Comparison of ENCODE assay signal across 25 mouse cellular contexts in the genomic region with DNA sequence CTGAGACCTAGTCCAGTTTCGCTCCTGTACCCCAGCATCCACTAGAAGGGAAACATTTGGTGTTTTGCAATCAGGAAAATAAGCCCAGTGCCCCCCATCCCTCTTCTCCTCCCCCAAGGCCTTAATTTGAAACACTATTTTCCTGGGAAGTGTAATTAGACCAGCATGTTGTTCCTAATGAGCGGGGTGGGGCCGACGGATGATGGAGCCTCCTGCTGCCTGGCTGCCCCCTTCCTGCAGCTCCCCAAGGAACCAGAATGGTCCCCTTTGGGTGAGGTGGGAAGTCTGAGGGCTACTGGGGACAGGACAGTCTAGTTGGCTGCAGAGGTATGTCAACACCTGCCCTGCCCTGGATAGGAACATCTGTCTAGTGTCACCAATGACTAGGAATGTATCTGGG.
"Had no signal": no experiment of that assay in that cellular context is flagged by ENCODE, and none has a peak within 500 bp of the region (broad histone marks: within the 10 kb centered on the region; RNA-seq: fewer than 3 reads in every experiment).

No protein-coding gene starts in this region.

- H3K9ac ChIP-seq: liver, embryonic 12.5 days; liver, embryonic 15.5 days; lung, embryonic 15.5 days; midbrain, embryonic 13.5 days; neural tube, embryonic 13.5 days had no signal

- H3K36me3 ChIP-seq: liver, embryonic 12.5 days; liver, embryonic 15.5 days; lung, embryonic 15.5 days; midbrain, embryonic 10.5 days; midbrain, embryonic 13.5 days; neural tube, embryonic 13.5 days had no signal

- H3K27ac ChIP-seq: kidney, postnatal 0 days; liver, embryonic 12.5 days; liver, embryonic 15.5 days; lung, embryonic 15.5 days; midbrain, embryonic 10.5 days; midbrain, embryonic 13.5 days; neural tube, embryonic 13.5 days; stomach, postnatal 0 days had no signal

- H3K4me3 ChIP-seq: liver, embryonic 12.5 days; liver, embryonic 15.5 days; lung, embryonic 15.5 days; megakaryocyte, embryonic 14.5 days; midbrain, embryonic 10.5 days; midbrain, embryonic 13.5 days; myocyte; neural tube, embryonic 13.5 days had no signal

- H3K9me3 ChIP-seq: liver, embryonic 12.5 days; liver, embryonic 15.5 days; lung, embryonic 15.5 days; megakaryocyte, embryonic 14.5 days; midbrain, embryonic 10.5 days; midbrain, embryonic 13.5 days; neural tube, embryonic 13.5 days had no signal

- H3K4me1 ChIP-seq: liver, embryonic 12.5 days; liver, embryonic 15.5 days; megakaryocyte, embryonic 14.5 days; midbrain, embryonic 13.5 days had no signal

- ATAC-seq: intestine, embryonic 16.5 days; liver, embryonic 12.5 days; midbrain, embryonic 13.5 days; midbrain, embryonic 16.5 days had no signal

- H3K27me3 ChIP-seq: liver, embryonic 12.5 days; liver, embryonic 15.5 days; lung, embryonic 15.5 days; midbrain, embryonic 13.5 days; neural tube, embryonic 13.5 days had no signal

- H3K4me2 ChIP-seq: liver, embryonic 12.5 days; liver, embryonic 15.5 days; lung, embryonic 15.5 days; midbrain, embryonic 13.5 days; neural tube, embryonic 13.5 days had no signal

- DNase-seq: kidney, adult 18-20 months; kidney, postnatal 4 days; layer of hippocampus, adult 9-11 months; liver; lung, adult 18-20 months; lung, postnatal 10 days; lung, postnatal 36 days; right cerebral cortex, adult 18-20 months; right cerebral cortex, postnatal 14 days; right cerebral cortex, postnatal 4 days; thymus, adult 2 months; thymus, postnatal 14 days; thymus, postnatal 4 days had no signal
